Mouse (Mus musculus) heart, postnatal 4 days (tissue): ENCODE results near the gene Isg15. TPM values are rescaled to one million over a fixed set of nuclear protein-coding genes. Genes with fewer than 3 reads are reported as not detected.

ENCODE experiments used
- DNase-seq: peaks from one replicate; pipeline ENCODE4 v3.0.0; 2021
- total RNA-seq, 2 experiments: library from RNA; stranded (reverse); gene quantifications; 2 replicates each; pipeline ENCODE4 v1.2.3; 2021

Gene Isg15
- total RNA-seq, 2 experiments from 2014 or later, result 1.3 to 1.4 TPM

GRCm38 (mm10) chr4:156203001-156203412 lies 2.4 kb upstream of the Isg15 start, which contains the start of gene AW011738:
Gene AW011738 (plus strand): TSS chr4:156203304.
- peak; percentile 82 for DNase-seq

- DNase-seq, result peak; percentile 37
Observed at GRCm38 (mm10) chr4:156202462-156202893, 1.9 kb upstream of the Isg15 start.

GRCm38 (mm10) chr4:156197829-156198205 lies 2.8 kb downstream of the Isg15 start:
- DNase-seq, result peak; percentile 96

GRCm38 (mm10) chr4:156197131-156197828 lies 3.3 kb downstream of the Isg15 start, which contains the start of gene Agrn:
Gene Agrn (minus strand): TSS chr4:156197488.
- peak; percentile 80 for DNase-seq

GRCm38 (mm10) chr4:156195927-156196870 lies 4.4 kb downstream of the Isg15 start:
- DNase-seq, result peak; percentile 85

GRCm38 (mm10) chr4:156194346-156194745 lies 6.3 kb downstream of the Isg15 start:
- no peak for DNase-seq

- DNase-seq, result no peak
Observed at GRCm38 (mm10) chr4:156193906-156194305, 6.7 kb downstream of the Isg15 start.

- no peak for DNase-seq
Observed at GRCm38 (mm10) chr4:156193200-156193590, 7.4 kb downstream of the Isg15 start.

GRCm38 (mm10) chr4:156192421-156193199 lies 8.0 kb downstream of the Isg15 start:
- DNase-seq, result peak; percentile 72

- peak; percentile 44 for DNase-seq
Observed at GRCm38 (mm10) chr4:156188811-156189323, 11.8 kb downstream of the Isg15 start.

GRCm38 (mm10) chr4:156188162-156188810 lies 12.3 kb downstream of the Isg15 start:
- DNase-seq, result no peak

- DNase-seq, result peak; percentile 32
Observed at GRCm38 (mm10) chr4:156185950-156186850, 14.4 kb downstream of the Isg15 start.

- DNase-seq, result no peak
Observed at GRCm38 (mm10) chr4:156185456-156185949, 15.1 kb downstream of the Isg15 start.

- peak; percentile 32 for DNase-seq
Observed at GRCm38 (mm10) chr4:156184291-156184954, 16.2 kb downstream of the Isg15 start.

- DNase-seq, result no peak
Observed at GRCm38 (mm10) chr4:156183747-156184146, 16.9 kb downstream of the Isg15 start.

- no peak for DNase-seq
Observed at GRCm38 (mm10) chr4:156177630-156178029, 23.0 kb downstream of the Isg15 start.

- peak; percentile 51 for DNase-seq
Observed at GRCm38 (mm10) chr4:156171828-156172227, 28.8 kb downstream of the Isg15 start.

GRCm38 (mm10) chr4:156169129-156169528 lies 31.5 kb downstream of the Isg15 start:
- DNase-seq, result no peak

GRCm38 (mm10) chr4:156168611-156169010 lies 32.0 kb downstream of the Isg15 start:
- DNase-seq, result no peak

- no peak for DNase-seq
Observed at GRCm38 (mm10) chr4:156166477-156166876, 34.1 kb downstream of the Isg15 start.
